Mouse (Mus musculus): Measurements from ENCODE around the gene Pidd1.

DNA sequence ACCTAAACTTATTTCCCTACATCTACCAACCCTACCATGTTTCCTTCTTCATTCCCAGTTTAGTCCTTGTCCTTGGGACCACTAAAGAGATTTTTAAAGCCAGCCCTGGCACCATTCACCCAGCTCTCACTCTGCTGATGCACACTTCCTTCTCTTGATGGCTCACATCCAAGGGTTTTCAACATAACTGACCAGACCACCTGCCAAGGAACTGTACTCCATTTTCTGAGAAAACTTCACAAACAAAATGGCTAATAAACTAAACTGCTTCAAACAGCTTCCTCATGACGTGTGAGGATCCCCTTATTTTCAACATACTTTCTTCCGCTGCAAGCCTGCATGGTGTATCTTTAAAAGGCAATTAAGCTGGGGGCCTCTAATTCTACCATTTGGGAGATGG is 9.8 kb upstream of the Pidd1 start:
- TF ChIP-seq E2F4 (IDR thresholded peaks at IDR 0.05; ENCODE audit: insufficient read depth): no peak
- TF ChIP-seq POLR2A (IDR thresholded peaks at IDR 0.05; ENCODE audit: insufficient read length, low read depth): no peak
- TF ChIP-seq REST (IDR thresholded peaks at IDR 0.05; ENCODE audit: insufficient read depth, insufficient read length): no peak
- TF ChIP-seq CEBPB (IDR thresholded peaks at IDR 0.05; ENCODE audit: insufficient read depth, poor library complexity, severe bottlenecking): no peak
- TF ChIP-seq USF1 (IDR thresholded peaks at IDR 0.05; ENCODE audit: low read depth): no peak
- TF ChIP-seq MYOG (IDR thresholded peaks at IDR 0.05; ENCODE audit: control insufficient read depth in 1 of 3, insufficient read depth in 1 of 3, insufficient read length in 2 of 3, low read depth in 2 of 3): no peak
- TF ChIP-seq SRF (IDR thresholded peaks at IDR 0.05; ENCODE audit: control insufficient read depth, insufficient read length, low read depth): no peak
- no peak for TF ChIP-seq TCF12 (IDR thresholded peaks at IDR 0.05; ENCODE audit: insufficient read depth, poor library complexity, severe bottlenecking)
- TF ChIP-seq POLR2AphosphoS2 (IDR thresholded peaks at IDR 0.05; ENCODE audit: insufficient read length, low read depth): no peak
